Mouse (Mus musculus): ENCODE measurements around the gene Rassf9.
A peak's percentile ranks its signal among the peaks of the same experiment; 100 is the strongest.

Rassf9 gene

GRCm38 (mm10) chr10:102511807-102512461, at the start of gene Rassf9:
Gene Rassf9, plus strand, starts transcription at chr10:102512222.
- DNase-seq (ENCODE audit: low read depth), result no peak

GRCm38 (mm10) chr10:102469412-102469811, 42.6 kb upstream of the Rassf9 start:
- no peak for DNase-seq (ENCODE audit: low read depth)

DNA sequence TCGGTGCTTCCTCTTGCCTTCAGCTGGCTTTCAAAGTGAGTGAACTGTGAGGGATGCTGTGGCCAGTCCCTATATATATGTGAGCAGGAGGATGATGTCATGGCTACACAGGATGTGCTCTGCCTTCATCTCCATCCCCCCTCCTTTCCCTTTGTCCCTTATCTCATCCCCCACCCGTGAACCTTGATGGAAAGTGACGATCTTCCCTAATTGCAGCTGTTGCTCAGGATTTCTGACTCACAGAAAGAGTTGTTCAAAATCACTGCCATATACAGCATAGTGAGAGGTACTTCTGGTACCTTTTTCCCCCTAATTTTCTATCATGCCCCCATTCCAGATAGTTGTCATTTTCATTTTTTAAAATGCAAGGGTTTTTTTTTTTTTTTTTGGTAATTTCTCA, 21.6 kb upstream of the Rassf9 start, which contains the start of gene Nts:
Gene Nts, minus strand, starts transcription at position 101 of the 400 bp plus-strand sequence.
- DNase-seq (ENCODE audit: low read depth), result no peak

DNA sequence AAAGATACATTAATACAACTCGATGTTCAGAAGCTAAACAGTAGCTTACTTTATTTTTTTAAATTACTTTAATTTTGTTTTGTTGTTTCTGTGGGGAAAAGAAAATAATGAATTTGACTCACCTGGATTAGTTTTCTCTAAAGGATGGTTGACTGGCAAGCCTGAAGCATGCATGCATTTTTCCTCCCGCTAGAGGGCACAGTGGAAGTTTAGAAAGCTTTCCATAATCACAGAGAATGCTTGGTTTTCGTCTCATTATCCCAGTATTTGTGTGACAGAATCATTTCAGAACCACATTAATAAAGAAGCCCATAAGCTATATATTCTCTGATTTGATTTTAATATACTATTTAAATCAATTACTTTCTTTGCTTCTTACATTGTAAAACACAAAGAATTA, 20.2 kb upstream of the Rassf9 start:
- peak; percentile 18 for DNase-seq (ENCODE audit: low read depth)

- DNase-seq (ENCODE audit: low read depth), result peak; percentile 42
These were observed 13.3 kb upstream of the Rassf9 start for GRCm38 (mm10) chr10:102498754-102499153.

- no peak for DNase-seq (ENCODE audit: low read depth)
These were observed 4.6 kb upstream of the Rassf9 start for GRCm38 (mm10) chr10:102507386-102507785.

DNA sequence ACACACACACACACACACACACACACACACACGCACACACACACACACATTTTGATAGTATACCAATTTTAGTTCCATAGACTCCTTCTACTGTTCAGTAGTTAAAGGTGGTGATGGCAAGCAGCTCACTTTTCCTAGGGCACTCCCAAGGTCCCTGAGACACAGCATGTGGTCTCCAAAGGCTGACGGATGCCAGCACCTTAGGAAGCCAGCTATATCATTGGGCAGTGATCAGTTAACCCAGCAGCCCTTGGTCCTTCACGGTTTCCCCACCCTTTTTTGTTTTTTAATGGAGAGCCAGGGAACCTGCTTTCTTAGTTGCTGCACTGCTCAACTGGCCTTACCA, 588 bp upstream of the Rassf9 start:
- DNase-seq (ENCODE audit: low read depth), result no peak

DNA sequence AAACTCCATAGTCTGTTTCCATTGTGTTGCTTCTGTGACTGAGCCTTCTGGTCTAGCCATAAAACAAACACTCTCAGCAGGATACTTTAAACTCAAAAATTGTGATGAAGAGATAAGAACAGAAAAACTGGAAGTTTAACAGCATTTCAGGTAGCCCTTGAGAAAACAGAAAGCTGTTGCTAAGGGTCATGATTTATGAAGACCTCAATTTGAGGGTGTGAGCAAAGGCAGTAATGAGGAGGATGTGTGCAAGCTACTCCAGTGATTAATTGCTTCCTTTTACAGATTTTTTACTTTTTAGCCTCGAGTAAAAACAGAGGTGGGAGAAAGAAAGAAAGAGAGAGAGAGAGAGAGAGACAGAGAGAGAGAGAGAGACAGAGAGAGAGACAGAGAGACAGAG, 2.1 kb downstream of the Rassf9 start:
- no peak for DNase-seq (ENCODE audit: low read depth)

DNA sequence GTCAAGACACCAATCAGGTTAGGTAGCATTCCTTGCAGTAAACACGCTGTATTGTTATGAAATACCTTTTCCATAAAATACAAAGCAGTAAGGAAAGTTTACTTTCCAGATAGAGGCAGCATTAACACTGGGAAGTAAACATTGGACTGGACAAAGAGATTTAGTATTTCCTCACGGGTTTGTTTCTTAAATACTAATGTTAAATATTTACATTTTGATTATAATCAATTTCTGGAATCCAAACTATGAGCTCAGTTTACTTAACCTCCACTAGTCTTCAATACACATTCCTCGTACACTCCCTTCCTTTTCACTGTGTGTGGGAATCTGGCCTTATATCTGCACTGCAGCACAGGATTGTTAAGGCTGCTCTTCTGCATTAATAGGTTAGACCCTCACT, 15.9 kb downstream of the Rassf9 start:
- DNase-seq (ENCODE audit: low read depth), result no peak

GRCm38 (mm10) chr10:102553941-102554340, 41.9 kb downstream of the Rassf9 start:
- DNase-seq (ENCODE audit: low read depth), result no peak

DNA sequence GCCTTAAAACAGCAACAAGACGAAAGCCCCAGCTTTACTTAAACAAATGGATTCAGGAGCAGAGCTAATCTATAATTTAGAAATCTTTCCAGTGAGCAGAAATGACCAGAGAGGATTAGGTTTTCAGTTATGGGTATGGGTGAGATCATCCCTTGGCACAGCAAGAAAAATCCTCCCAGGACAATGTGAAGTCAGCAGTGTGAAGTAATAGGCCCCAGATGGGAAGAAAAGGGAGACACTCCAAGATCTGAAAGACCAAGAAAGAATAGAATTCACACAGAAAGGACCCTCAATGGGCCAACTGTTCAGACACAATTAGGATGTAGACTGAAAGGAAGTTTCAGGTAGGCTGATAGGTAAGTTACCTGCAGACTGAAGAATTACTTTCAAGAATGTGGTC, 50.5 kb downstream of the Rassf9 start:
- DNase-seq (ENCODE audit: low read depth), result no peak

GRCm38 (mm10) chr10:102577970-102578369, 65.9 kb downstream of the Rassf9 start:
- DNase-seq (ENCODE audit: low read depth), result no peak

DNA sequence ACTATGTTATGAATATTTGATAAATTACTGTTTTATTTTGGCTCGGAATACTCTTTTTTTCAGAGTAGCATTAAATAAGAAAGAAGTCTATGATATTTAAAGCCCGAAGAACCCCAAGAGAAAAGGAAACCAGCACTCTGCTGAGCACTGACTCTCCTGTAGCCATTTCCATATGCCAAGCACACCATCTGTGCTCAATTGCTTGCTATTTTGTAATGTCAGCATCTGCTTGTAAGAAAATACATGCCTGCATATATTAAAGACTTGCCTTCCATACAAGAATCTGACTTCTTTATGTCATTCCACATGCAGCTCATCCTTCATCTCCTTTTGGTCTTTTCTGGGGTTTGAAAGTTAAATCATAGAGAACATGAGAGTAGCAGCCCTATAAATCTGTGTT, 82.3 kb downstream of the Rassf9 start:
- DNase-seq (ENCODE audit: low read depth), result no peak
